Mouse (Mus musculus): ENCODE data around the gene F2. TPM values are rescaled to one million over a fixed set of nuclear protein-coding genes. Genes with fewer than 3 reads are reported as not detected.

F2 gene
- polyA plus RNA-seq, 1 experiment from 2014 or later: 638 TPM

Other genes with a start within 250 kb of the F2 start
- gene 1110051M20Rik, start 191.7 kb downstream of the F2 start, polyA plus RNA-seq (2015; fragmentation: Nextera tagmentation; extraction: Ambion mirVana): 6.0 and 6.7 TPM in 2 replicates
- gene Lrp4, start 178.9 kb downstream of the F2 start, polyA plus RNA-seq (2015; fragmentation: Nextera tagmentation; extraction: Ambion mirVana): 1.4 and 1.7 TPM in 2 replicates
- 32.8 and 39.3 TPM in 2 replicates for gene Ckap5, start 109.7 kb downstream of the F2 start, polyA plus RNA-seq (2015; fragmentation: Nextera tagmentation; extraction: Ambion mirVana)
- 2.5 and 3.3 TPM in 2 replicates for gene Zfp408, start 13.4 kb upstream of the F2 start, polyA plus RNA-seq (2015; fragmentation: Nextera tagmentation; extraction: Ambion mirVana)
- gene Arhgap1, start 13.4 kb upstream of the F2 start, polyA plus RNA-seq (2015; fragmentation: Nextera tagmentation; extraction: Ambion mirVana): 42.1 and 42.5 TPM in 2 replicates
- gene Atg13, start 74.2 kb upstream of the F2 start, polyA plus RNA-seq (2015; fragmentation: Nextera tagmentation; extraction: Ambion mirVana): 14.6 and 16.3 TPM in 2 replicates
- gene Harbi1, start 74.4 kb upstream of the F2 start, polyA plus RNA-seq (2015; fragmentation: Nextera tagmentation; extraction: Ambion mirVana): 7.9 and 9.1 TPM in 2 replicates
- 5.5 and 6.1 TPM in 2 replicates for gene Ambra1, start 93.7 kb upstream of the F2 start, polyA plus RNA-seq (2015; fragmentation: Nextera tagmentation; extraction: Ambion mirVana)